Mouse (Mus musculus) embryonic facial prominence, embryonic 11.5 days (tissue): ENCODE measurements around the gene Tmem259. TPM values are rescaled to one million over a fixed set of nuclear protein-coding genes. Genes with fewer than 3 reads are reported as not detected.

Source experiments
- ATAC-seq: fragments of 200-750 bp; cut with Nextera tagmentation; replicated peaks from 2 replicates; pipeline ENCODE4 v1.8.0; 2017; ENCODE audit warnings: low read depth; ENCODE audit not compliant: insufficient number of reproducible peaks, low FRiP score, low TSS enrichment
- DNase-seq: peaks from one replicate; pipeline ENCODE4 v3.0.0-alpha.2; 2015; ENCODE audit warnings: low spot score
- H3K27ac ChIP-seq: fragments of 300-500 bp; sonication (generic); replicated peaks from 2 replicates; pipeline ENCODE4 v1.5.1; 2014; ENCODE audit warnings: mild to moderate bottlenecking, low read depth, low read length, control low read depth
- H3K27me3 ChIP-seq: fragments of 300-500 bp; sonication (generic); 2 replicates; pipeline ENCODE4 v1.6.1; 2014; ENCODE audit warnings: mild to moderate bottlenecking, low read length, moderate library complexity, mixed read lengths; ENCODE audit not compliant: control insufficient read depth, insufficient read depth
- H3K36me3 ChIP-seq: fragments of 300-500 bp; sonication (generic); replicated peaks from 2 replicates; pipeline ENCODE4 v1.6.1; 2014; ENCODE audit warnings: low read depth, mild to moderate bottlenecking, low read length, moderate library complexity, mixed read lengths; ENCODE audit not compliant: control insufficient read depth, insufficient read depth
- H3K4me1 ChIP-seq: fragments of 300-500 bp; sonication (generic); 2 replicates; pipeline ENCODE4 v1.6.1; 2014; ENCODE audit warnings: low read length, mixed read lengths; ENCODE audit not compliant: control insufficient read depth, insufficient read depth
- H3K4me2 ChIP-seq: fragments of 300-500 bp; sonication (generic); 2 replicates; pipeline ENCODE4 v1.6.1; 2014; ENCODE audit warnings: low read depth, mild to moderate bottlenecking, control low read depth, low read length, moderate library complexity
- H3K4me3 ChIP-seq: fragments of 300-500 bp; sonication (generic); 2 replicates; pipeline ENCODE4 v1.5.1; 2014; ENCODE audit warnings: low read depth, low read length, control low read depth
- H3K9ac ChIP-seq: fragments of 300-500 bp; sonication (generic); replicated peaks from 2 replicates; pipeline ENCODE4 v1.6.1; 2014; ENCODE audit warnings: mild to moderate bottlenecking, control low read depth, low read length
- H3K9me3 ChIP-seq: fragments of 300-500 bp; sonication (generic); replicated peaks from 2 replicates; pipeline ENCODE4 v1.6.1; 2016; ENCODE audit warnings: mild to moderate bottlenecking, low read length, inconsistent platforms, mixed read lengths; ENCODE audit not compliant: control insufficient read depth
- WGBS: fragments of 180-500 bp; shearing (Covaris S2); extraction: QIAGEN DNeasy Blood & Tissue Kit; methylation state at CpG from one replicate; pipeline ENCODE4 v1.1.7; 2014; 5-methylcytosine and 5-hydroxymethylcytosine counted together
- polyA plus RNA-seq: library from polyadenylated mRNA; unstranded; fragments of >200 nt; fragmentation: Nextera tagmentation; extraction: Ambion mirVana; gene quantifications from 2 replicates; pipeline ENCODE4 v1.2.1, GENCODE M21; 2014

The Tmem259 gene
- polyA plus RNA-seq, 1 experiment from 2014 or later, result 13.4 TPM

GRCm38 (mm10) chr10:80014484-80015290 lies 30.6 kb upstream of the Tmem259 start:
- H3K4me3 ChIP-seq, result no peak overlapping the region
- H3K27me3 ChIP-seq, result peaks cover 35% of the 10 kb centered on the region
- ATAC-seq (no peak), DNase-seq (no peak)
- no peak overlapping the region for H3K27ac ChIP-seq
- peaks cover 4% of the 10 kb centered on the region for H3K4me1 ChIP-seq
- no peak overlapping the region for H3K9ac ChIP-seq
- H3K36me3 ChIP-seq, result no peaks in the 10 kb centered on the region; the same call in 1 of the 2 replicates
- peaks cover 3% of the 10 kb centered on the region; the same call in 1 of the 2 replicates for H3K9me3 ChIP-seq
- 14% methylated on average over 28 of the region's 28 CpGs for WGBS
- no peak overlapping the region for H3K4me2 ChIP-seq

GRCm38 (mm10) chr10:80013609-80014008 lies 29.5 kb upstream of the Tmem259 start:
- no peak for ATAC-seq
- H3K4me3 ChIP-seq, result no peak overlapping the region
- 23% methylated on average over 25 of the region's 25 CpGs for WGBS
- H3K9me3 ChIP-seq, result peaks cover 3% of the 10 kb centered on the region; the same call in 1 of the 2 replicates
- DNase-seq, result no peak
- peaks cover 35% of the 10 kb centered on the region for H3K27me3 ChIP-seq
- H3K4me2 ChIP-seq, result no peak overlapping the region
- H3K27ac ChIP-seq, result no peak overlapping the region
- H3K9ac ChIP-seq, result no peak overlapping the region
- H3K36me3 ChIP-seq, result no peaks in the 10 kb centered on the region; the same call in 1 of the 2 replicates
- H3K4me1 ChIP-seq, result no peaks in the 10 kb centered on the region

- 78% methylated on average over 6 of the region's 6 CpGs for WGBS
- H3K27me3 ChIP-seq, result peaks cover 35% of the 10 kb centered on the region
Observed at GRCm38 (mm10) chr10:80011740-80012139, 27.6 kb upstream of the Tmem259 start.

GRCm38 (mm10) chr10:80004233-80004705 lies 20.1 kb upstream of the Tmem259 start:
- no peak for DNase-seq
- peaks cover 14% of the 10 kb centered on the region for H3K27me3 ChIP-seq
- no peaks in the 10 kb centered on the region for H3K9me3 ChIP-seq
- no peak overlapping the region for H3K4me2 ChIP-seq
- H3K27ac ChIP-seq, result no peak overlapping the region
- no peak overlapping the region for H3K9ac ChIP-seq
- peaks cover 3% of the 10 kb centered on the region; the same call in 1 of the 2 replicates for H3K4me1 ChIP-seq
- H3K36me3 ChIP-seq, result no peaks in the 10 kb centered on the region
- no peak overlapping the region for H3K4me3 ChIP-seq
- 92% methylated on average over 8 of the region's 8 CpGs for WGBS
- ATAC-seq, result no peak

More at GRCm38 (mm10) chr10:80011740-80012139, 27.6 kb upstream of the Tmem259 start:
- H3K9me3 ChIP-seq, result peaks cover 3% of the 10 kb centered on the region; the same call in 1 of the 2 replicates
- H3K4me3 ChIP-seq, result no peak overlapping the region
- no peak overlapping the region for H3K4me2 ChIP-seq
- H3K4me1 ChIP-seq, result no peaks in the 10 kb centered on the region
- no peaks in the 10 kb centered on the region; the same call in 1 of the 2 replicates for H3K36me3 ChIP-seq
- H3K9ac ChIP-seq, result no peak overlapping the region
- H3K27ac ChIP-seq, result no peak overlapping the region
- no peak for ATAC-seq
- no peak for DNase-seq

- no peak overlapping the region for H3K4me2 ChIP-seq
- no peak overlapping the region for H3K27ac ChIP-seq
- H3K4me1 ChIP-seq, result peaks cover 3% of the 10 kb centered on the region; the same call in 1 of the 2 replicates
- no peaks in the 10 kb centered on the region for H3K36me3 ChIP-seq
- H3K9me3 ChIP-seq, result no peaks in the 10 kb centered on the region
- H3K9ac ChIP-seq, result 0 out of 2 replicates have a peak overlapping the region, but pooled peaks have one; percentile 13
- DNase-seq (peak; percentile 29), ATAC-seq (no peak)
- no peak overlapping the region for H3K4me3 ChIP-seq
- 53% methylated on average over 9 of the region's 9 CpGs for WGBS
- H3K27me3 ChIP-seq, result peaks cover 14% of the 10 kb centered on the region
Observed at GRCm38 (mm10) chr10:80003374-80004232, 19.5 kb upstream of the Tmem259 start.

GRCm38 (mm10) chr10:80002829-80003228 lies 18.7 kb upstream of the Tmem259 start:
- Histone ChIP-seq H3K4me3 (no peak overlapping the region), H3K36me3 (no peaks in the 10 kb centered on the region), H3K4me1 (peaks cover 3% of the 10 kb centered on the region; the same call in 1 of the 2 replicates), H3K9me3 (no peaks in the 10 kb centered on the region), H3K9ac (no peak overlapping the region; the same call in 1 of the 2 replicates), H3K27me3 (peaks cover 18% of the 10 kb centered on the region), H3K27ac (no peak overlapping the region), H3K4me2 (no peak overlapping the region)
- WGBS, result 21% methylated on average over 21 of the region's 21 CpGs
- no peak for ATAC-seq
- DNase-seq, result no peak

- no peak for DNase-seq
- no peak for ATAC-seq
- Histone ChIP-seq H3K36me3 (no peaks in the 10 kb centered on the region), H3K27ac (no peak overlapping the region), H3K4me3 (no peak overlapping the region), H3K4me1 (peaks cover 3% of the 10 kb centered on the region; the same call in 1 of the 2 replicates), H3K9ac (no peak overlapping the region; the same call in 1 of the 2 replicates), H3K27me3 (peaks cover 18% of the 10 kb centered on the region), H3K9me3 (no peaks in the 10 kb centered on the region), H3K4me2 (no peak overlapping the region)
- 71% methylated on average over 9 of the region's 9 CpGs for WGBS
Observed at GRCm38 (mm10) chr10:80001945-80002344, 17.8 kb upstream of the Tmem259 start.
